Mouse (Mus musculus) embryonic facial prominence, embryonic 15.5 days (tissue): ENCODE measurements around the gene Cacnb2. TPM values are rescaled to one million over a fixed set of nuclear protein-coding genes. Genes with fewer than 3 reads are reported as not detected.
A peak's percentile ranks its signal among the peaks of the same experiment; 100 is the strongest.

ENCODE experiments used
- ATAC-seq: fragments of 200-750 bp; cut with Nextera tagmentation; 2 replicates; pipeline ENCODE4 v1.8.0; 2017; ENCODE audit warnings: low read depth, moderate TSS enrichment; ENCODE audit not compliant: insufficient number of reproducible peaks, low FRiP score, low TSS enrichment
- H3K27ac ChIP-seq: fragments of 300-500 bp; sonication (generic); replicated peaks from 2 replicates; pipeline ENCODE4 v1.5.1; 2015; ENCODE audit warnings: mild to moderate bottlenecking, inconsistent platforms
- H3K27me3 ChIP-seq: fragments of 300-500 bp; sonication (generic); 2 replicates; pipeline ENCODE4 v1.6.1; 2015; ENCODE audit warnings: inconsistent platforms
- H3K36me3 ChIP-seq: fragments of 300-500 bp; sonication (generic); 2 replicates; pipeline ENCODE4 v1.6.1; 2015; ENCODE audit warnings: mild to moderate bottlenecking, inconsistent platforms
- H3K4me1 ChIP-seq: fragments of 300-500 bp; sonication (generic); 2 replicates; pipeline ENCODE4 v1.6.1; 2015; ENCODE audit warnings: inconsistent platforms
- H3K4me2 ChIP-seq: fragments of 300-500 bp; sonication (generic); replicated peaks from 2 replicates; pipeline ENCODE4 v1.6.1; 2015; ENCODE audit warnings: mild to moderate bottlenecking, inconsistent platforms
- H3K4me3 ChIP-seq: fragments of 300-500 bp; sonication (generic); replicated peaks from 2 replicates; pipeline ENCODE4 v1.5.1; 2015; ENCODE audit warnings: mild to moderate bottlenecking, inconsistent platforms
- H3K9ac ChIP-seq: fragments of 300-500 bp; sonication (generic); 2 replicates; pipeline ENCODE4 v1.6.1; 2015; ENCODE audit warnings: inconsistent platforms
- H3K9me3 ChIP-seq: fragments of 300-500 bp; sonication (generic); replicated peaks from 2 replicates; pipeline ENCODE4 v1.6.1; 2016; ENCODE audit warnings: inconsistent platforms
- WGBS: fragments of 180-500 bp; shearing (Covaris S2); methylation state at CpG from one replicate; pipeline ENCODE4 v1.1.7; 2015; 5-methylcytosine and 5-hydroxymethylcytosine counted together
- polyA plus RNA-seq: library from polyadenylated mRNA; unstranded; fragments of >200 nt; fragmentation: Nextera tagmentation; extraction: Ambion mirVana; gene quantifications from 2 replicates; pipeline ENCODE4 v1.2.1, GENCODE M21; 2015

Cacnb2 gene
- polyA plus RNA-seq, 1 experiment from 2014 or later, result 1.4 TPM

GRCm38 (mm10) chr2:14774857-14775495 lies 172.1 kb downstream of the Cacnb2 start:
- Histone ChIP-seq H3K9ac (no peak overlapping the region), H3K4me3 (no peak overlapping the region), H3K9me3 (no peaks in the 10 kb centered on the region), H3K27me3 (no peaks in the 10 kb centered on the region), H3K36me3 (no peaks in the 10 kb centered on the region), H3K4me2 (no peak overlapping the region), H3K27ac (no peak overlapping the region), H3K4me1 (no peaks in the 10 kb centered on the region)
- ATAC-seq, result no peak
- 39% methylated on average over 3 of the region's 3 CpGs for WGBS

GRCm38 (mm10) chr2:14787983-14788382 lies 185.1 kb downstream of the Cacnb2 start:
- no peaks in the 10 kb centered on the region for H3K9me3 ChIP-seq
- H3K4me1 ChIP-seq, result no peaks in the 10 kb centered on the region
- ATAC-seq, result no peak
- H3K36me3 ChIP-seq, result no peaks in the 10 kb centered on the region
- H3K9ac ChIP-seq, result no peak overlapping the region
- H3K27me3 ChIP-seq, result no peaks in the 10 kb centered on the region
- H3K4me2 ChIP-seq, result no peak overlapping the region
- no peak overlapping the region for H3K4me3 ChIP-seq
- 67% methylated on average over 2 of the region's 2 CpGs for WGBS
- no peak overlapping the region for H3K27ac ChIP-seq

GRCm38 (mm10) chr2:14801446-14802046 lies 198.7 kb downstream of the Cacnb2 start:
- Histone ChIP-seq H3K4me2 (no peak overlapping the region), H3K9ac (no peak overlapping the region), H3K9me3 (no peaks in the 10 kb centered on the region), H3K4me1 (no peaks in the 10 kb centered on the region), H3K27ac (no peak overlapping the region), H3K27me3 (no peaks in the 10 kb centered on the region), H3K36me3 (no peaks in the 10 kb centered on the region), H3K4me3 (no peak overlapping the region)
- WGBS, result 91% methylated on average over 4 of the region's 4 CpGs
- ATAC-seq, result no peak

- 23% methylated on average over 6 of the region's 6 CpGs for WGBS
- Histone ChIP-seq H3K4me3 (no peak overlapping the region), H3K9ac (no peak overlapping the region), H3K27me3 (no peaks in the 10 kb centered on the region), H3K36me3 (no peaks in the 10 kb centered on the region), H3K27ac (no peak overlapping the region; the same call in 1 of the 2 replicates), H3K4me1 (peaks cover 5% of the 10 kb centered on the region; the same call in 1 of the 2 replicates), H3K9me3 (no peaks in the 10 kb centered on the region), H3K4me2 (no peak overlapping the region)
- no peak; the same call in 1 of the 2 replicates for ATAC-seq
These were observed 204.9 kb downstream of the Cacnb2 start for GRCm38 (mm10) chr2:14807650-14808347.

- no peak overlapping the region for H3K4me3 ChIP-seq
- no peak for ATAC-seq
- no peaks in the 10 kb centered on the region for H3K4me1 ChIP-seq
- no peaks in the 10 kb centered on the region for H3K36me3 ChIP-seq
- no peaks in the 10 kb centered on the region for H3K27me3 ChIP-seq
- no peaks in the 10 kb centered on the region for H3K9me3 ChIP-seq
- no peak overlapping the region for H3K4me2 ChIP-seq
- H3K27ac ChIP-seq, result no peak overlapping the region
- no peak overlapping the region for H3K9ac ChIP-seq
These were observed 212.1 kb downstream of the Cacnb2 start for GRCm38 (mm10) chr2:14814977-14815376.

GRCm38 (mm10) chr2:14818651-14819050 lies 215.8 kb downstream of the Cacnb2 start:
- ATAC-seq, result no peak
- Histone ChIP-seq H3K4me1 (peaks cover 5% of the 10 kb centered on the region), H3K27ac (no peak overlapping the region), H3K9ac (no peak overlapping the region), H3K36me3 (no peaks in the 10 kb centered on the region), H3K4me2 (no peak overlapping the region), H3K9me3 (no peaks in the 10 kb centered on the region), H3K27me3 (no peaks in the 10 kb centered on the region), H3K4me3 (no peak overlapping the region)
- 52% methylated on average over 1 of the region's 1 CpGs for WGBS

GRCm38 (mm10) chr2:14820946-14821345 lies 218.1 kb downstream of the Cacnb2 start:
- no peaks in the 10 kb centered on the region for H3K9me3 ChIP-seq
- H3K4me3 ChIP-seq, result no peak overlapping the region
- no peak for ATAC-seq

GRCm38 (mm10) chr2:14823105-14823504 lies 220.2 kb downstream of the Cacnb2 start:
- peaks cover 5% of the 10 kb centered on the region for H3K4me1 ChIP-seq
- no peak overlapping the region for H3K27ac ChIP-seq
- H3K36me3 ChIP-seq, result no peaks in the 10 kb centered on the region
- H3K9me3 ChIP-seq, result no peaks in the 10 kb centered on the region
- no peak for ATAC-seq
- H3K4me2 ChIP-seq, result no peak overlapping the region
- no peak overlapping the region for H3K9ac ChIP-seq
- H3K4me3 ChIP-seq, result no peak overlapping the region
- H3K27me3 ChIP-seq, result no peaks in the 10 kb centered on the region

More at GRCm38 (mm10) chr2:14820946-14821345, 218.1 kb downstream of the Cacnb2 start:
- H3K27me3 ChIP-seq, result no peaks in the 10 kb centered on the region
- H3K4me1 ChIP-seq, result peaks cover 5% of the 10 kb centered on the region
- no peak overlapping the region for H3K27ac ChIP-seq
- no peak overlapping the region for H3K4me2 ChIP-seq
- no peak overlapping the region for H3K9ac ChIP-seq
- no peaks in the 10 kb centered on the region for H3K36me3 ChIP-seq
- WGBS, result 79% methylated on average over 2 of the region's 2 CpGs

- no peak overlapping the region; the same call in 1 of the 2 replicates for H3K4me3 ChIP-seq
- H3K27me3 ChIP-seq, result no peaks in the 10 kb centered on the region
- no peaks in the 10 kb centered on the region for H3K36me3 ChIP-seq
- ATAC-seq, result no peak
- no peaks in the 10 kb centered on the region for H3K9me3 ChIP-seq
- H3K4me2 ChIP-seq, result peak overlapping the region; percentile 30
- no peak overlapping the region for H3K27ac ChIP-seq
- WGBS, result 23% methylated on average over 11 of the region's 11 CpGs
- peaks cover 5% of the 10 kb centered on the region for H3K4me1 ChIP-seq
- H3K9ac ChIP-seq, result no peak overlapping the region
These were observed 221.0 kb downstream of the Cacnb2 start for GRCm38 (mm10) chr2:14823816-14824348.

GRCm38 (mm10) chr2:14825146-14825545 lies 222.3 kb downstream of the Cacnb2 start:
- 57% methylated on average over 4 of the region's 4 CpGs for WGBS
- Histone ChIP-seq H3K27ac (no peak overlapping the region), H3K27me3 (no peaks in the 10 kb centered on the region), H3K36me3 (no peaks in the 10 kb centered on the region), H3K4me2 (no peak overlapping the region), H3K4me3 (no peak overlapping the region), H3K4me1 (peaks cover 9% of the 10 kb centered on the region), H3K9ac (no peak overlapping the region), H3K9me3 (no peaks in the 10 kb centered on the region)
- ATAC-seq, result no peak

- WGBS, result 51% methylated on average over 3 of the region's 3 CpGs
- Histone ChIP-seq H3K36me3 (no peaks in the 10 kb centered on the region), H3K4me2 (no peak overlapping the region), H3K4me1 (0 out of 2 replicates have a peak, but pooled peaks cover 5% of the 10 kb centered on the region), H3K27ac (no peak overlapping the region), H3K9me3 (no peaks in the 10 kb centered on the region), H3K4me3 (no peak overlapping the region), H3K9ac (no peak overlapping the region), H3K27me3 (no peaks in the 10 kb centered on the region)
- no peak for ATAC-seq
These were observed 226.6 kb downstream of the Cacnb2 start for GRCm38 (mm10) chr2:14829451-14829850.
